Mouse (Mus musculus) spleen, adult 2 months (tissue): ENCODE data around the gene Wiz. TPM values are rescaled to one million over a fixed set of nuclear protein-coding genes. Genes with fewer than 3 reads are reported as not detected.
A peak's percentile ranks its signal among the peaks of the same experiment; 100 is the strongest.

Source experiments
- DNase-seq, 2 experiments: peaks; one replicate each; pipeline versions ENCODE4 v3.0.0 to v3.0.0-alpha.2; 2012 to 2021; ENCODE audit warnings: low spot score in 2 of 2, low read depth in 1 of 2
- H3K27ac ChIP-seq: fragments of 200-500 bp; 2 replicates; pipeline ENCODE4 v1.5.1; 2012; ENCODE audit warnings: low read length, inconsistent platforms; ENCODE audit not compliant: insufficient read depth
- H3K27me3 ChIP-seq: fragments of 200-500 bp; 2 replicates; pipeline ENCODE4 v1.6.1; 2012; ENCODE audit warnings: mild to moderate bottlenecking, moderate library complexity, low read length, inconsistent platforms; ENCODE audit not compliant: control insufficient read depth, insufficient read depth
- H3K36me3 ChIP-seq: fragments of 200-500 bp; 2 replicates; pipeline ENCODE4 v1.6.1; 2012; ENCODE audit warnings: mild to moderate bottlenecking, low read length, inconsistent platforms; ENCODE audit not compliant: control insufficient read depth, insufficient read depth
- H3K4me1 ChIP-seq: fragments of 200-500 bp; 2 replicates; pipeline ENCODE4 v1.6.1; 2011; ENCODE audit warnings: inconsistent platforms; ENCODE audit not compliant: control insufficient read depth, insufficient read depth, insufficient read length
- H3K4me3 ChIP-seq: fragments of 200-500 bp; 2 replicates; pipeline ENCODE4 v1.5.1; 2011; ENCODE audit warnings: mild to moderate bottlenecking, inconsistent platforms; ENCODE audit not compliant: insufficient read depth, insufficient read length; ENCODE audit errors: extremely low read depth
- CTCF ChIP-seq: fragments of 200-500 bp; IDR thresholded peaks from 2 replicates; pipeline ENCODE4 v1.5.1; 2011; ENCODE audit warnings: mild to moderate bottlenecking, inconsistent platforms; ENCODE audit not compliant: insufficient read depth, insufficient read length, insufficient replicate concordance; ENCODE audit errors: extremely low read depth
- POLR2A ChIP-seq: fragments of 200-500 bp; IDR thresholded peaks from 2 replicates; pipeline ENCODE4 v1.6.1; 2011; ENCODE audit warnings: low read depth, low read length, inconsistent platforms
- WGBS: fragments of 180-500 bp; shearing (Covaris S2); methylation state at CpG from one replicate; pipeline ENCODE4 v1.1.7; 2018; 5-methylcytosine and 5-hydroxymethylcytosine counted together
- polyA plus RNA-seq: library from polyadenylated mRNA; depleted of rRNA; stranded (reverse); fragments of >200 nt; gene quantifications from 2 replicates; pipeline ENCODE4 v1.2.3, GENCODE M21; 2012

Wiz gene
- polyA plus RNA-seq, 1 experiment = 22.4 TPM

DNA sequence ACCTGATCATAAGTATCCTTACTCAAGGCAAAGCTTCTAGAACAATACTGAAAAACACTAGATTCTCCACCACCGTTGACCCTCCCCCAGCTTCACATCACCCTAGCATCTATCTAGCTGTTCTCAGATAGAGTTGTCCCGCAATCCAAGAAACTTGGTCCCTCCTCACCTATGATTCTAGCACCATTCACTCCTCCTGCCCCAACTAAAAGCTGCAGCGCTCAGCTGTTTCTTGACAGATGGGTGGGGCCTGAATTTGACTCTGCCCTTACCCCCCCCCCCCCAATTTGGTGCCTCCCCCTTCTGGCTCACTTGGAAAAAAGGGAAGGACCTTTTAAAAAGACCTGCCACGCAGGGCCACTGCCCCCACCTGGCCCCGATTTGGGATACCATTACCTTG lies 24.4 kb downstream of the Wiz start:
- TF ChIP-seq POLR2A = no peak
- TF ChIP-seq CTCF = no peak
- H3K27me3 ChIP-seq = no peaks in the 10 kb centered on the region
- no peak for DNase-seq
- 53% methylated on average over 5 of the region's 5 CpGs for WGBS
- H3K4me3 ChIP-seq = no peak overlapping the region; the same call in 1 of the 2 replicates
- H3K27ac ChIP-seq = no peak overlapping the region
- H3K4me1 ChIP-seq = peaks cover 2% of the 10 kb centered on the region; the same call in 1 of the 2 replicates
- H3K36me3 ChIP-seq = peaks cover 10% of the 10 kb centered on the region

DNA sequence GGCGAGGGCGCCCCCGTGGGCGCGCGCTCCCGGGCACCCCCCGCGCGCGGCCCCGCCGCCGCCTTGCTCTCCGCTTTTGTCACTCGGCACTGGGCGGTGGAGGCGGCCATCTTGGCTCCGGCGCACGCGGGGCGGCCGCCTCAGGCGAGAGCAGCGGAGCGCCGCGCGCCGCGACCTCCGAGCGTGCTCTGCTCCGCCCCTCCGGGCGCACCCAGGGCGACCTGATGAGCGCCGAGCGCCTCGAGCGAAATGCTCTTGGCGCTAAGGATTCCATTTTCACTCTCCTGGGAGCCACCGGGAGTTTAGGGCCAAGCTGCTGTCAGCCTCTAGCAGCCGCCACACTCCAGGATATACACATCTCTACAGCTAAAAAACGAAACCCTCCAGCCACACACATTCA lies 24.9 kb downstream of the Wiz start:
- peak overlapping the region; percentile 76; the same call in 1 of the 2 replicates for H3K4me3 ChIP-seq
- peaks cover 16% of the 10 kb centered on the region for H3K36me3 ChIP-seq
- H3K4me1 ChIP-seq = peaks cover 2% of the 10 kb centered on the region; the same call in 1 of the 2 replicates
- DNase-seq = peak; percentile 59 to 79
- no peak overlapping the region for H3K27ac ChIP-seq
- H3K27me3 ChIP-seq = no peaks in the 10 kb centered on the region
- no peak for TF ChIP-seq CTCF
- TF ChIP-seq POLR2A = no peak
- 1% methylated on average over 46 of the region's 47 CpGs for WGBS

DNA sequence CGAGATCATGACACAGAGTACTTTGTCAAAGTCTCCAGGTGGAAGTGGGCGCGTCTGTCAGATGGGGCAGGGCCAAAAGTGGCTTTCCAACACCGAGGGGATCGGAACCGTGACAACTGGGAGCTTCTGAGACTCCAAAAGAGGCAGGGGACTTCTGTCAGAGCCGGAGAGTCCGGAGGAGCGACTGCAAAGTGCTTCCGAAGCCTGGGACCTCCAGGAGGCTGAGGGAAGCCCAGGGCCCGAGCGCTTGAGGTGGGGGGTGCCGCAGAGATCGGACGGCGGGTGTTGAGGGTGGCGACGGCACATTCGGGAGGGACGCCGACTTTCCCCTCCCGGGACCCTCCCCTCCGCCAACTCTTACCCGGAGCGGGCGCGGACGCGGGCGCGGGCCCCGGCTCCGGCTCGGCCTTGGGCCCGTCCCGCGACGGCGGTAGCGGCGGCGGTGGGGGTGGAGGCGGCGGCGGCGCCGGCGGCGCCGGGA lies 25.4 kb downstream of the Wiz start:
- Histone ChIP-seq H3K4me3 (peak overlapping the region; percentile 76), H3K4me1 (peaks cover 2% of the 10 kb centered on the region; the same call in 1 of the 2 replicates), H3K36me3 (peaks cover 20% of the 10 kb centered on the region), H3K27me3 (no peaks in the 10 kb centered on the region), H3K27ac (no peak overlapping the region)
- no peak for DNase-seq
- WGBS = under 1% methylated on average over 42 of the region's 50 CpGs
- TF ChIP-seq CTCF (no peak), POLR2A (no peak)

DNA sequence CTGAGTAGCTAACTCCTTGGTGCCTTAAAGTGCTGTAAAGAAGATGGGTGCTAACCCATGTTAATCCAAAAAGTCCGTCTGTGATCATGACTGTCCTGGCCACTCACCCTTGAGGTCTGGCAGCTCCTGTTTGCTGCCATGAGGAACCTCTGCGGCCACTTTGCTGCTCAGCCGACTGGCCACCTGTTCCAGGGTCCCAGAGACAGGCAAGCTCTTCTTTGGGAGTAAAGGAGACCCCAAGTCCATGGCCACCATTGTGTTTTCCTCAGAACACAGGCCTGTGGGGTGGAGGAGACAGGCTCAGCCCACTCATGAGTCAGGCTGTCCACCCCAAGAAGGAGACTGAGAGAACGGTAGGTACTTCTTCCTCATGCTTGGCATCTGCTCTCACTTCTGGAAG lies 26.6 kb downstream of the Wiz start:
- 90% methylated on average over 4 of the region's 4 CpGs for WGBS
- H3K36me3 ChIP-seq = peaks cover 22% of the 10 kb centered on the region
- no peak overlapping the region for H3K4me3 ChIP-seq
- no peak overlapping the region for H3K27ac ChIP-seq
- H3K4me1 ChIP-seq = peaks cover 2% of the 10 kb centered on the region; the same call in 1 of the 2 replicates
- no peak for DNase-seq
- no peaks in the 10 kb centered on the region for H3K27me3 ChIP-seq
- TF ChIP-seq CTCF = no peak
- TF ChIP-seq POLR2A = no peak

DNA sequence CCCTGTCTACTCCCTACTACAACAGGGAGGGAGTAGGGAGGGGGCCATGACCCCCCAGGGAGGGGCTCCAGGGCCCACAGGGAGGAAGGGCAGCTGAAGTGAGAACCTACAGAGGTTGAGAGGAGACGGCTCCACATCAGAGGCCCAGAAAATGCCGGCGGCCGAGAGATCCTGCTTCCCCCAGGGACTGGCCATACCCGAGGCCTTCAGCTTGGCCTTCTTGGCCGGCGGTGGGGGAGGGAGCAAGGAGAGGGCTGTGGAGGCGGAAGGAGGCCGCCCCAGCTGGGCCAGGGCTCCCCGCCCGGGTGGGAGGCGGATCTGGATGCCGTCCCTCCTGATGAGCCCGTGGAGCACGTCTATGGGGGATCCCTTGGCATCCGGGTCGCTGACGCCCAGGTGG lies 29.3 kb downstream of the Wiz start:
- Histone ChIP-seq H3K27ac (no peak overlapping the region), H3K4me3 (no peak overlapping the region), H3K4me1 (peaks cover 2% of the 10 kb centered on the region; the same call in 1 of the 2 replicates), H3K27me3 (no peaks in the 10 kb centered on the region), H3K36me3 (peaks cover 42% of the 10 kb centered on the region)
- no peak for DNase-seq
- 95% methylated on average over 18 of the region's 18 CpGs for WGBS
- TF ChIP-seq CTCF = no peak
- no peak for TF ChIP-seq POLR2A

DNA sequence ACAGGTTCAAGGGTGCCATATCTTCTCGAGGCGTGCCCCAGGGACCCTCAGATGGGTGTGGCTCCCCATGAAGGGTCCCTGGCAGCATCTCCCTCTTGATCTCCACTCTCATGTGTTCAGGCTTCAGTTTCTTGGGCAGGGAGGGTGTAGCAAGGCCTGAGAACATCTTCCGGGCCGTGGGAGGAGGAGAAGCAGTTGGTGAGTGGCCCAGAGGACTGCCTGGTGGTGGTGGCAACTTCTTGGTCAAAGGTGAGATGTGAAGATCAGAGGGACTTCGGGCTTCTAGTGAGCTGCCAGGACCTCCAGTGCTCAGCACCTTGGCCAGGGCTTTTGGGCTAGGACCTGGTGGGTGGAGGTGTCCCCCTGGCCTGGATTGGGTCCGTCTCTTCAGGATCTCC lies 30.3 kb downstream of the Wiz start:
- H3K27me3 ChIP-seq = no peaks in the 10 kb centered on the region
- H3K4me3 ChIP-seq = no peak overlapping the region
- 90% methylated on average over 6 of the region's 6 CpGs for WGBS
- peaks cover 50% of the 10 kb centered on the region for H3K36me3 ChIP-seq
- TF ChIP-seq CTCF (no peak), POLR2A (no peak)
- DNase-seq = no peak
- no peak overlapping the region for H3K27ac ChIP-seq
- H3K4me1 ChIP-seq = peaks cover 2% of the 10 kb centered on the region; the same call in 1 of the 2 replicates

DNA sequence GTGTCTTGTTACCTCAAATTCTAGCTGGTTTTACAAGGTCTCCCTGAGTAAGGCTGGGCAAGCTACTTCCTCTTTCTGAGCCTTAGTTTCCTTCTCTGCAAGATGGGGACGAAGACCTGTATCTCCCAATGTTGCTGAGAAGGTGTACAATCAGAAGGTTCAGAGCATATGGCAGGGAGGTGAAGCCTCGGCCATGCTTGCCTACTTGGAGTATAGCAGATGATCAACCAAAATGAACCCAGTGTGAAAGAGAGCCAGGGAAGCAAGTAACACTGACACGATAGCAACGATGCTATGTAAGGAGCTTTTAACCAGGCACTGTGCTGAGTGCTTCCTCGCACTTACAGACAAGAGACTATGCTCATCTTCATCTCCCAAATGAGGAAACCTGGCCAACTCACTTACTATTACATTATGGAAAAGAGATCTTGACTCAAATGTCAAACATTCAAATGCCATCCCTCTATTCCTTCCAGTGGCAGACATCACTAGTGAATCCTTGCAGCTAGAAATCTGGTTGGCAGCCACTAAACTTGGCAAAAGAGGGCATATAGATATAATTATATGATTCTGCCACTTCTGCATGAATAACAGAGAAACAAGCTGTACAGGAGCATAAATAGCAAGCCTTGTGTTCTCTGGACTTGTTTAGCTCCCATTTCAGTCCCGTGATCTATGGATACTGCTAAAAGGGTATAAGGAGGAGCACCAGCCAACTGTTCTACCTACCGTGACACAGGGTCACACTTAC lies 30.9 kb downstream of the Wiz start:
- TF ChIP-seq POLR2A (no peak), CTCF (no peak)
- Histone ChIP-seq H3K4me1 (peaks cover 2% of the 10 kb centered on the region; the same call in 1 of the 2 replicates), H3K27ac (no peak overlapping the region), H3K4me3 (no peak overlapping the region), H3K27me3 (no peaks in the 10 kb centered on the region), H3K36me3 (peaks cover 50% of the 10 kb centered on the region)
- 94% methylated on average over 7 of the region's 7 CpGs for WGBS
- DNase-seq = no peak
